Mouse (Mus musculus): ENCODE measurements around the gene Pbrm1.

Pbrm1 gene

GRCm38 (mm10) chr14:31134015-31135000, 115.4 kb downstream of the Pbrm1 start:
- DNase-seq, result peak; percentile 70 to 74

- DNase-seq, result no peak
Measured at GRCm38 (mm10) chr14:31135495-31136410, 116.8 kb downstream of the Pbrm1 start.

GRCm38 (mm10) chr14:31136411-31137280, 117.7 kb downstream of the Pbrm1 start:
- DNase-seq, result peak in 1 of 2 experiments; percentile 46

- no peak for DNase-seq
Measured at GRCm38 (mm10) chr14:31137281-31137595, 118.3 kb downstream of the Pbrm1 start.

- DNase-seq, result no peak
Measured at GRCm38 (mm10) chr14:31137791-31138190, 118.9 kb downstream of the Pbrm1 start.

GRCm38 (mm10) chr14:31138219-31138896, 119.4 kb downstream of the Pbrm1 start:
- no peak for DNase-seq

GRCm38 (mm10) chr14:31138897-31139429, 120.0 kb downstream of the Pbrm1 start:
- no peak for DNase-seq

GRCm38 (mm10) chr14:31139666-31140065, 120.7 kb downstream of the Pbrm1 start:
- DNase-seq, result no peak

GRCm38 (mm10) chr14:31140141-31140540, 121.2 kb downstream of the Pbrm1 start:
- no peak for DNase-seq

- DNase-seq, result peak in 1 of 2 experiments; percentile 4
Measured at GRCm38 (mm10) chr14:31141011-31141410, 122.1 kb downstream of the Pbrm1 start.

GRCm38 (mm10) chr14:31145694-31146093, 126.8 kb downstream of the Pbrm1 start:
- no peak for DNase-seq

- DNase-seq, result no peak
Measured at GRCm38 (mm10) chr14:31160196-31161150, 141.5 kb downstream of the Pbrm1 start.

GRCm38 (mm10) chr14:31161191-31161590, 142.3 kb downstream of the Pbrm1 start:
- DNase-seq, result no peak

- peak; percentile 47 to 60 for DNase-seq
Measured at GRCm38 (mm10) chr14:31161638-31162037, 142.7 kb downstream of the Pbrm1 start.

GRCm38 (mm10) chr14:31164067-31164466, 145.1 kb downstream of the Pbrm1 start:
- peak; percentile 81 to 82 for DNase-seq

- peak; percentile 49 to 51 for DNase-seq
Measured at GRCm38 (mm10) chr14:31165010-31165409, 146.1 kb downstream of the Pbrm1 start.

GRCm38 (mm10) chr14:31165458-31165857, 146.5 kb downstream of the Pbrm1 start:
- no peak for DNase-seq

GRCm38 (mm10) chr14:31165991-31166630, 147.2 kb downstream of the Pbrm1 start:
- DNase-seq, result peak in 1 of 2 experiments; percentile 42

- DNase-seq, result peak; percentile 53 to 57
Measured at GRCm38 (mm10) chr14:31166827-31167226, 147.9 kb downstream of the Pbrm1 start.

GRCm38 (mm10) chr14:31168425-31168824, 149.5 kb downstream of the Pbrm1 start, which contains the start of gene Stab1:
TSS of gene Stab1 (minus strand) at chr14:31168641.
- DNase-seq, result no peak
